ENCODE assay signal across 8 mouse cellular contexts in the genomic region with DNA sequence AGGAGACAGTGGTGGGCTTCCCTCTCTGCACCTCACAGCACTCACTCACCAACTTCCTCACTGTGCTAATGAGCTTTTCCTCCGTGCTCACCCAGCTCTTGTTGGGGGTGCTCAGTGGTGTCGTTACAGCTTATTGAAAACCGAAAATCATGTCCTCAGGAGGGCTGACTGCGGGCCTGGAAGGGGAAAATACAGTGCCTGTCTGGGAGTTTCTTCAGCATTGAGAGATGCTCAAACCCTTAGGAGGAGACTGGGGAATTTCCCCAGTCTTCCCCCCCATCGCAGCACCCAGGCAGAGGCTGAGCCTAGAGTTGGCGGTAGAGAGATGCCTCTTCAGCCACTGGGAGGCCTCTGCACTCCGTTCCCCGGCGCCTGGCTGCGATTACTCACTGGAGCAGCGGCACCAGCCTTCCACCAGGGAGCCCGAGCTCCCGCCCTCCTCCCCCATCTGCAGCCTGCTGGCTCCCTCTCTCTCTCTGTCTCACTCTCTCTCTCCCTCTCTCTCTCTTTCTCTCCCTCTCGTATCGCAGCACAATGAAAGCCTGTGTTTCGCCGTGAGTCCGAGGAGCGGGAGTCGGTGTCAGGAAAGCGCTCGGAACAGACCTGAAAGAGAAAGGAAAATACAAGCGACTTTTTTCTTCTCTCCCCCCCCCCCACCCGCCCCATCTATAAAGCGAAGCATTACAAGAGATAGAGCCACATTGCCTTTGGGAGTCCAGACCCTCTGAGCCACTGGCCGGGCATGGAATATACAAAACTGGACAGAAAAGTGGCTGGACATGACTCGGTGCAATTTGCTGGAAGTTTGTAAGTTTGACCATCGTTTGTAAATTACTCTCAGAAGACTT. TPM values are rescaled to one million over a fixed set of nuclear protein-coding genes. Genes with fewer than 3 reads are reported as not detected.
DNase-seq lines count a peak whose midpoint lies in the region; ATAC-seq and TF ChIP-seq lines count a peak whose summit lies in the region.

No protein-coding gene starts in this region.

- peak; percentile 87 for ATAC-seq in cerebellum, adult (ENCODE audit: insufficient number of reproducible peaks, low FRiP score, low TSS enrichment)
- peak; percentile 93 for ATAC-seq in forebrain, embryonic 13.5 days
- peak; percentile 91 for ATAC-seq in liver, postnatal 0 days
- ATAC-seq in neural tube, embryonic 13.5 days (ENCODE audit: low read depth), result peak; percentile 91

- H3K27ac ChIP-seq in forebrain, embryonic 13.5 days, result peak overlapping the region; percentile 79
- peak overlapping the region; percentile 66 for H3K27ac ChIP-seq in liver, postnatal 0 days (ENCODE audit: low read depth)
- peak overlapping the region; percentile 87 for H3K27ac ChIP-seq in neural tube, embryonic 13.5 days (replicated peaks)

- H3K4me1 ChIP-seq in forebrain, embryonic 13.5 days, result peaks cover 38% of the 10 kb centered on the region
- H3K4me1 ChIP-seq in liver, postnatal 0 days (ENCODE audit: insufficient read depth), result peaks cover 26% of the 10 kb centered on the region
- peaks cover 52% of the 10 kb centered on the region for H3K4me1 ChIP-seq in neural tube, embryonic 13.5 days (replicated peaks)

- DNase-seq in ES-CJ7 (ENCODE audit: low read depth, low spot score), result peak; percentile 52
- peak; percentile 91 to 93 for DNase-seq in heart, postnatal 10 days
- DNase-seq in layer of hippocampus, adult 11-12 months (ENCODE audit: low spot score), result peak; percentile 91
- peak; percentile 85 for DNase-seq in liver, postnatal 0 days
- peak; percentile 84 for DNase-seq in telencephalon, adult 2 months (ENCODE audit: low read depth, low spot score)

- H3K9ac ChIP-seq in forebrain, embryonic 13.5 days, result peak overlapping the region; percentile 77
- peak overlapping the region; percentile 70 for H3K9ac ChIP-seq in liver, postnatal 0 days (replicated peaks)
- H3K9ac ChIP-seq in neural tube, embryonic 13.5 days, result peak overlapping the region; percentile 77

- H3K4me2 ChIP-seq in forebrain, embryonic 13.5 days, result peak overlapping the region; percentile 89
- H3K4me2 ChIP-seq in liver, postnatal 0 days (ENCODE audit: low read depth, low read length), result peak overlapping the region; percentile 74
- peak overlapping the region; percentile 79 for H3K4me2 ChIP-seq in neural tube, embryonic 13.5 days

- H3K36me3 ChIP-seq in forebrain, embryonic 13.5 days (ENCODE audit: poor library complexity, severe bottlenecking), result no peaks in the 10 kb centered on the region
- no peaks in the 10 kb centered on the region for H3K36me3 ChIP-seq in liver, postnatal 0 days (replicated peaks; ENCODE audit: insufficient read depth, low read length)
- no peaks in the 10 kb centered on the region for H3K36me3 ChIP-seq in neural tube, embryonic 13.5 days

- TF ChIP-seq EP300 in liver, postnatal 0 days (IDR thresholded peaks at IDR 0.05; ENCODE audit: low read depth), result no peak

- intact Hi-C loops in heart, postnatal 10 days (cut with DNase I), result loop anchor here (1.0 to 5.0 kb wide), 8 partner anchors 52 to 531 kb away; a partner anchor contains a TSS

- no peaks in the 10 kb centered on the region for H3K9me3 ChIP-seq in forebrain, embryonic 13.5 days (replicated peaks)
- H3K9me3 ChIP-seq in liver, postnatal 0 days (ENCODE audit: low read length), result no peaks in the 10 kb centered on the region
- no peaks in the 10 kb centered on the region for H3K9me3 ChIP-seq in neural tube, embryonic 13.5 days

- WGBS in forebrain, embryonic 13.5 days, result under 1% methylated on average over 28 of the region's 28 CpGs
- under 1% methylated on average over 28 of the region's 28 CpGs for WGBS in liver, postnatal 0 days (ENCODE audit: insufficient replicate concordance)
- under 1% methylated on average over 28 of the region's 28 CpGs for WGBS in neural tube, embryonic 13.5 days

- peak overlapping the region; percentile 60 for H3K4me3 ChIP-seq in forebrain, embryonic 13.5 days
- H3K4me3 ChIP-seq in liver, postnatal 0 days (ENCODE audit: low read depth, low read length), result peak overlapping the region; percentile 66
- H3K4me3 ChIP-seq in neural tube, embryonic 13.5 days, result peak overlapping the region; percentile 56

- peak; percentile 72 for TF ChIP-seq CTCF in liver, postnatal 0 days (IDR thresholded peaks at IDR 0.05; ENCODE audit: low read depth)

- H3K27me3 ChIP-seq in forebrain, embryonic 13.5 days, result no peaks in the 10 kb centered on the region
- H3K27me3 ChIP-seq in liver, postnatal 0 days (ENCODE audit: insufficient read depth, low read length), result no peaks in the 10 kb centered on the region
- no peaks in the 10 kb centered on the region for H3K27me3 ChIP-seq in neural tube, embryonic 13.5 days

RNA-seq across cellular contexts. Expression of a gene that starts 1.3 kb away (rescaled TPM):
- 8.8 and 10.2 TPM in 2 replicates for polyA plus RNA-seq in forebrain, embryonic 13.5 days (2015; fragmentation: Nextera tagmentation; extraction: Ambion mirVana)
- 1 to 10 TPM; 9.1 to 10.0 TPM for total RNA-seq in heart, postnatal 10 days (2021)
- polyA plus RNA-seq in liver, postnatal 0 days (2015; fragmentation: Nextera tagmentation; extraction: Ambion mirVana), result 1.3 and 1.6 TPM in 2 replicates
- 12.9 and 14.5 TPM in 2 replicates for polyA plus RNA-seq in neural tube, embryonic 13.5 days (2015; fragmentation: Nextera tagmentation; extraction: Ambion mirVana)

RNA-seq across cellular contexts. Expression of a gene that starts 49.7 kb away (rescaled TPM):
- 10.6 and 12.1 TPM in 2 replicates for polyA plus RNA-seq in forebrain, embryonic 13.5 days (2015; fragmentation: Nextera tagmentation; extraction: Ambion mirVana)
- total RNA-seq in heart, postnatal 10 days (2021), result 10 to 100 TPM in 1 of 2 experiments, 1 to 10 TPM in 1; 9.9 to 10.1 TPM
- 3.8 and 4.7 TPM in 2 replicates for polyA plus RNA-seq in liver, postnatal 0 days (2015; fragmentation: Nextera tagmentation; extraction: Ambion mirVana)
- 13.2 and 14.4 TPM in 2 replicates for polyA plus RNA-seq in neural tube, embryonic 13.5 days (2015; fragmentation: Nextera tagmentation; extraction: Ambion mirVana)

RNA-seq across cellular contexts. Expression of a gene that starts 50.9 kb away (rescaled TPM):
- 11.7 and 11.8 TPM in 2 replicates for polyA plus RNA-seq in forebrain, embryonic 13.5 days (2015; fragmentation: Nextera tagmentation; extraction: Ambion mirVana)
- 1 to 10 TPM; 7.7 to 8.9 TPM for total RNA-seq in heart, postnatal 10 days (2021)
- 1.9 and 2.1 TPM in 2 replicates for polyA plus RNA-seq in liver, postnatal 0 days (2015; fragmentation: Nextera tagmentation; extraction: Ambion mirVana)
- polyA plus RNA-seq in neural tube, embryonic 13.5 days (2015; fragmentation: Nextera tagmentation; extraction: Ambion mirVana), result 12.7 and 14.9 TPM in 2 replicates

Comparison
In these comparisons a context has a peak if more than half of its experiments do, and no peak if none do; other contexts are left out.
1. Peak in every context shown above with its lines: DNase-seq, ATAC-seq, H3K4me3 ChIP-seq and H3K27ac ChIP-seq.